Mouse (Mus musculus) erythroblast, embryonic 14.5 days (primary cell): ENCODE measurements around the gene Exoc4.

Experiments used
- GATA1 ChIP-seq: IDR thresholded peaks from 2 replicates; pipeline ENCODE4 v1.6.1; 2012; ENCODE audit warnings: low read length, inconsistent platforms, mixed read lengths
- TAL1 ChIP-seq: IDR thresholded peaks from 3 replicates; pipeline ENCODE4 v1.6.1; 2012; ENCODE audit warnings: low read length, inconsistent platforms, mixed read lengths

GRCm38 (mm10) chr6:33960766-33961165, 711.9 kb downstream of the Exoc4 start:
- TF ChIP-seq GATA1 (no peak), TAL1 (no peak)
